Mouse (Mus musculus) intestine, embryonic 14.5 days (tissue): ENCODE data around the gene Hoxd8. TPM values are rescaled to one million over a fixed set of nuclear protein-coding genes. Genes with fewer than 3 reads are reported as not detected.
A peak's percentile ranks its signal among the peaks of the same experiment; 100 is the strongest.

Source experiments
- ATAC-seq: fragments of 200-750 bp; cut with Nextera tagmentation; replicated peaks from 2 replicates; pipeline ENCODE4 v1.8.0; 2017; ENCODE audit warnings: low read depth, moderate number of reproducible peaks, moderate TSS enrichment, moderate library complexity; ENCODE audit not compliant: low FRiP score, low TSS enrichment
- DNase-seq: peaks from one replicate; pipeline ENCODE4 v3.0.0-alpha.2; 2018; ENCODE audit warnings: low spot score
- H3K27ac ChIP-seq: fragments of 300-500 bp; sonication (generic); 2 replicates; pipeline ENCODE4 v1.5.1; 2014; ENCODE audit warnings: low read depth, mild to moderate bottlenecking, control low read depth
- H3K27me3 ChIP-seq: fragments of 300-500 bp; sonication (generic); replicated peaks from 2 replicates; pipeline ENCODE4 v1.6.1; 2014; ENCODE audit warnings: low read length, control low read depth; ENCODE audit not compliant: control insufficient read depth, insufficient read depth
- H3K36me3 ChIP-seq: fragments of 300-500 bp; sonication (generic); 2 replicates; pipeline ENCODE4 v1.6.1; 2014; ENCODE audit warnings: low read length, control low read depth; ENCODE audit not compliant: control insufficient read depth, insufficient read depth
- H3K4me1 ChIP-seq: fragments of 300-500 bp; sonication (generic); replicated peaks from 2 replicates; pipeline ENCODE4 v1.6.1; 2014; ENCODE audit warnings: low read length, control low read depth, mixed read lengths; ENCODE audit not compliant: control insufficient read depth, insufficient read depth
- H3K4me2 ChIP-seq: fragments of 300-500 bp; sonication (generic); 2 replicates; pipeline ENCODE4 v1.6.1; 2014; ENCODE audit warnings: low read length
- H3K4me3 ChIP-seq: fragments of 300-500 bp; sonication (generic); 2 replicates; pipeline ENCODE4 v1.5.1; 2014; ENCODE audit warnings: low read depth, low read length, control low read depth, mixed read lengths
- H3K9ac ChIP-seq: fragments of 300-500 bp; sonication (generic); 2 replicates; pipeline ENCODE4 v1.6.1; 2014; ENCODE audit warnings: mild to moderate bottlenecking, low read length
- H3K9me3 ChIP-seq: fragments of 300-500 bp; sonication (generic); 2 replicates; pipeline ENCODE4 v1.6.1; 2016; ENCODE audit warnings: low read length, control low read depth; ENCODE audit not compliant: control insufficient read depth
- WGBS: fragments of 180-500 bp; shearing (Covaris S2); extraction: QIAGEN DNeasy Blood & Tissue Kit; methylation state at CpG from one replicate; pipeline ENCODE4 v1.1.7; 2014; 5-methylcytosine and 5-hydroxymethylcytosine counted together
- polyA plus RNA-seq: library from polyadenylated mRNA; unstranded; fragments of >200 nt; fragmentation: Nextera tagmentation; extraction: Ambion mirVana; gene quantifications from 2 replicates; pipeline ENCODE4 v1.2.1, GENCODE M21; 2014

Hoxd8 gene
- polyA plus RNA-seq, 1 experiment from 2014 or later: 6.1 TPM

- H3K4me3 ChIP-seq: peak within 1 kb of the TSS; percentile 37
- 2% methylated on average over 43 of the region's 43 CpGs for WGBS
- H3K4me2 ChIP-seq: peak within 1 kb of the TSS; percentile 51
- no peaks in the 10 kb centered on the region for H3K36me3 ChIP-seq
- peak within 1 kb of the TSS; percentile 76 for H3K27ac ChIP-seq
- peaks cover 99% of the 10 kb centered on the region for H3K27me3 ChIP-seq
- H3K9me3 ChIP-seq: no peaks in the 10 kb centered on the region
- peak within 1 kb of the TSS; percentile 52 for H3K9ac ChIP-seq
- DNase-seq: peak; percentile 85
- H3K4me1 ChIP-seq: no peaks in the 10 kb centered on the region
- peak; percentile 65 for ATAC-seq
Measured at GRCm38 (mm10) chr2:74697567-74698121, 6.8 kb upstream of the Hoxd8 start, which contains the start of gene Hoxd9. Gene Hoxd9, plus strand, starts transcription at chr2:74697727.

- no peaks in the 10 kb centered on the region for H3K4me1 ChIP-seq
- H3K9ac ChIP-seq: peak overlapping the region; percentile 52
- H3K27me3 ChIP-seq: peaks cover 99% of the 10 kb centered on the region
- H3K36me3 ChIP-seq: no peaks in the 10 kb centered on the region
- H3K27ac ChIP-seq: peak overlapping the region; percentile 76
- no peak for ATAC-seq
- under 1% methylated on average over 84 of the region's 86 CpGs for WGBS
- H3K4me3 ChIP-seq: peak overlapping the region; percentile 37
- H3K9me3 ChIP-seq: no peaks in the 10 kb centered on the region
- peak; percentile 77 for DNase-seq
- H3K4me2 ChIP-seq: peak overlapping the region; percentile 51
Measured at GRCm38 (mm10) chr2:74698201-74699052, 6.0 kb upstream of the Hoxd8 start.

- H3K36me3 ChIP-seq: no peaks in the 10 kb centered on the region
- peak overlapping the region; percentile 37 for H3K4me3 ChIP-seq
- H3K9me3 ChIP-seq: no peaks in the 10 kb centered on the region
- 1% methylated on average over 17 of the region's 17 CpGs for WGBS
- DNase-seq (peak; percentile 74), ATAC-seq (no peak)
- H3K27me3 ChIP-seq: peaks cover 99% of the 10 kb centered on the region
- peak overlapping the region; percentile 76 for H3K27ac ChIP-seq
- H3K4me1 ChIP-seq: no peaks in the 10 kb centered on the region
- H3K4me2 ChIP-seq: peak overlapping the region; percentile 51
- peak overlapping the region; percentile 52 for H3K9ac ChIP-seq
Measured at GRCm38 (mm10) chr2:74699053-74699430, 5.4 kb upstream of the Hoxd8 start.

GRCm38 (mm10) chr2:74699664-74700545, 4.5 kb upstream of the Hoxd8 start:
- Histone ChIP-seq H3K27ac (peak overlapping the region; percentile 51), H3K27me3 (peaks cover 99% of the 10 kb centered on the region), H3K9ac (peak overlapping the region; percentile 52), H3K4me2 (peak overlapping the region; percentile 51), H3K4me3 (peak overlapping the region; percentile 37), H3K4me1 (no peaks in the 10 kb centered on the region), H3K9me3 (no peaks in the 10 kb centered on the region), H3K36me3 (no peaks in the 10 kb centered on the region)
- 12% methylated on average over 23 of the region's 23 CpGs for WGBS
- DNase-seq (peak; percentile 68), ATAC-seq (no peak)

- no peaks in the 10 kb centered on the region for H3K9me3 ChIP-seq
- ATAC-seq (no peak), DNase-seq (no peak)
- H3K4me1 ChIP-seq: no peaks in the 10 kb centered on the region
- WGBS: 12% methylated on average over 22 of the region's 22 CpGs
- H3K4me3 ChIP-seq: no peak overlapping the region
- H3K27me3 ChIP-seq: peaks cover 99% of the 10 kb centered on the region
- no peaks in the 10 kb centered on the region for H3K36me3 ChIP-seq
- H3K9ac ChIP-seq: peak overlapping the region; percentile 3; the same call in 1 of the 2 replicates
- H3K27ac ChIP-seq: peak overlapping the region; percentile 51; the same call in 1 of the 2 replicates
- peak overlapping the region; percentile 51 for H3K4me2 ChIP-seq
Measured at GRCm38 (mm10) chr2:74700546-74701112, 3.8 kb upstream of the Hoxd8 start.

- Histone ChIP-seq H3K4me3 (no peak overlapping the region), H3K4me2 (no peak overlapping the region; the same call in 1 of the 2 replicates), H3K9ac (no peak overlapping the region), H3K36me3 (no peaks in the 10 kb centered on the region), H3K27ac (no peak overlapping the region), H3K27me3 (peaks cover 96% of the 10 kb centered on the region), H3K4me1 (no peaks in the 10 kb centered on the region), H3K9me3 (no peaks in the 10 kb centered on the region)
- peak; percentile 97 for DNase-seq
- WGBS: 14% methylated on average over 17 of the region's 17 CpGs
- no peak for ATAC-seq
Measured at GRCm38 (mm10) chr2:74701949-74702819, 2.2 kb upstream of the Hoxd8 start.

DNA sequence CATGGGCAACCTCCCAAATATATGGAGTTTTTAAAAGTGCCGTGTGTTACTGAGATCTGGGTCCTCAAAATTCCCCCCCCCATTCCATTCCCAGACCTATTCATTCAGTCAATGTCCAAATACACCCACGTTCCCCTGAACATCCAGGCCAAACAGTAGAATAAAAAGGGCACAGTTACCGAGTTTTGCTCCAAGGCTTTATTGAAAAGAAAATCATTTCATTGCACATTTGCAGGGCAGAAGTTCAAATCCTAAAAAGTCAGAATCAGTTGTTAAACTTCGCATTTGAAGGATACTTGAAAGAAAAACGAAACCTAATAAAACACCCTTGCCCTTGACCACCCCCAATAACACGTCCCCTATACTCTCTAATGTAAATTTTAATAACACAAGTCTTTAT, 1.6 kb upstream of the Hoxd8 start:
- ATAC-seq: no peak
- Histone ChIP-seq H3K27ac (no peak overlapping the region; the same call in 1 of the 2 replicates), H3K27me3 (peaks cover 96% of the 10 kb centered on the region), H3K9me3 (no peaks in the 10 kb centered on the region), H3K36me3 (no peaks in the 10 kb centered on the region), H3K4me3 (no peak overlapping the region), H3K4me1 (no peaks in the 10 kb centered on the region), H3K9ac (no peak overlapping the region), H3K4me2 (no peak overlapping the region)
- WGBS: 47% methylated on average over 6 of the region's 6 CpGs
- DNase-seq: no peak
